Mouse (Mus musculus) lung, adult 2 months (tissue): ENCODE data around the gene Hacd3.

Experiments
- CTCF ChIP-seq: fragments of 200-500 bp; IDR thresholded peaks from 2 replicates; pipeline ENCODE4 v1.5.1; 2011; ENCODE audit warnings: mild to moderate bottlenecking, low read length, control low read depth; ENCODE audit not compliant: insufficient read depth
- POLR2A ChIP-seq: fragments of 200-500 bp; IDR thresholded peaks from 2 replicates; pipeline ENCODE4 v1.6.1; 2011; ENCODE audit warnings: low read depth, mild to moderate bottlenecking, control low read depth, low read length, borderline replicate concordance; ENCODE audit errors: extremely low read depth

DNA sequence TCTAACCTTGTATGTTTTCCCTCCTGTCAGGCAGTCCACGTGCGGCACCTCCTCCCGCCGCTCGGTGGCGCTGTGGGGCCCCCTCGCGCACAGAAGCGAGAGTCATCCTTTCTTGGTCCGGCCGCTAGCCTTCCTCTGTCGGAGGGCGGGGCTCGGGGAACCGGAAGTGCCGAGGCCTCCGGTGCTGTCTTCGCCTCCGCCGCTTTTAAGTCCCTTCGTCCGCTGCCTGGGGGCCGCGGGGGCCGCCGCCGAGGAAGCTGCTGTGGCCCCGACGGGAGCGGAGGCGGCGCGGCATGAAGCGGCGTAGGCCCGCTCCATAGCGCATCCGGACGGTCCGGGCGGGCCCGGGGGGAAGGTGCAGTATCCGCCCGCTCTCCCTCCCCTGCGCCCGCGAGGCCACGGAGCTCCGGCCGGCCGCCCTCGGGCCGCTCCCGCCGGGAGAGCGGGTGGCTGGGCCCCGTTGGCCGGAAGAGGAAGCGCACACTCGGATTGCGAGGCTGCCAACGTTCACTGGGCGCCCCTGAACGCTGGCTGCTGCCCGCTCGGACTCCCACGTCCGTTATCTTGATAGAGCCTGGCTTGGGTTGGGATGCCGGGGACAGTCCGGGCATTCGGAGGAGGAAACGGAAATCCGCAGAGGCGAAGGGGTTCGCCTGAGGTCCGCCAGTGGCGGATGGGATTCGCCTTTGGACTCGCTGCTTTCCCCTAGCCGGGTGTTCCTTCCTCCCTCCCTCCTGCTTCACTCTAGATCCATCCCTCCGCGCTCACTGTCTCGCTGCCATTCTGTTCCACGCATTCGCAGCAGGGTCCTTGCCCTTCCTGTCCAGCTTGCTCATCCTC, 11.0 kb upstream of the Hacd3 start, which contains the start of gene Dpp8:
- TF ChIP-seq POLR2A: peak; percentile 57; the same call in 1 of the 2 replicates
- peak; percentile 71 for TF ChIP-seq CTCF
